Mouse (Mus musculus) CH12.LX (cell line): ENCODE measurements around the gene Prickle4. TPM values are rescaled to one million over a fixed set of nuclear protein-coding genes. Genes with fewer than 3 reads are reported as not detected.

Experiments used
- DNase-seq: peaks from one replicate; pipeline ENCODE4 v3.0.0-alpha.2; 2013; ENCODE audit errors: extremely low read depth
- H3K27ac ChIP-seq: 2 replicates; pipeline ENCODE4 v1.5.1; 2012; ENCODE audit warnings: low read depth, mild to moderate bottlenecking, control low read depth, moderate library complexity; ENCODE audit not compliant: insufficient read depth
- H3K27me3 ChIP-seq: replicated peaks from 2 replicates; pipeline ENCODE3; 2012; ENCODE audit warnings: inconsistent platforms
- H3K36me3 ChIP-seq, 2 experiments: replicated peaks in 1 of 2; 2 replicates each; pipeline versions ENCODE3 to v1.6.1; 2012; ENCODE audit warnings: inconsistent platforms in 1 of 2, low read length in 1 of 2, mild to moderate bottlenecking in 1 of 2, mixed read lengths in 1 of 2, moderate library complexity in 1 of 2; ENCODE audit not compliant: control insufficient read depth in 1 of 2, insufficient read depth in 1 of 2
- H3K4me1 ChIP-seq, 2 experiments: 2 replicates each; pipeline ENCODE4 v1.6.1; 2012; ENCODE audit warnings: inconsistent platforms in 1 of 2, moderate library complexity in 1 of 2; ENCODE audit not compliant: insufficient read depth in 2 of 2, control insufficient read depth in 1 of 2
- H3K4me2 ChIP-seq: 2 replicates; pipeline ENCODE4 v1.6.1; 2012; ENCODE audit warnings: low read depth, mild to moderate bottlenecking, control low read depth; ENCODE audit not compliant: poor library complexity, insufficient read depth, severe bottlenecking
- H3K4me3 ChIP-seq, 3 experiments: fragments of 150-350 bp in 1 of 3; sonication (generic) in 1 of 3; replicated peaks in 1 of 3; 2 replicates each; pipeline versions ENCODE3 to v1.5.1; 2011 to 2012; ENCODE audit warnings: low read depth in 2 of 3, low read length in 2 of 3, mild to moderate bottlenecking in 2 of 3, moderate library complexity in 2 of 3, control low read depth in 1 of 3, improper control_type of control experiment in 1 of 3, inconsistent platforms in 1 of 3, mixed read lengths in 1 of 3; ENCODE audit not compliant: poor library complexity in 1 of 3
- H3K79me2 ChIP-seq: replicated peaks from 2 replicates; pipeline ENCODE4 v1.6.1; 2012; ENCODE audit warnings: mild to moderate bottlenecking, moderate library complexity; ENCODE audit not compliant: control insufficient read depth, poor library complexity, insufficient read depth, severe bottlenecking; ENCODE audit errors: extremely low read depth
- H3K9ac ChIP-seq: 2 replicates; pipeline ENCODE4 v1.6.1; 2012; ENCODE audit warnings: low read depth, mild to moderate bottlenecking, control low read depth, moderate library complexity; ENCODE audit not compliant: insufficient read depth
- H3K9me3 ChIP-seq: replicated peaks from 2 replicates; pipeline ENCODE3; 2012; ENCODE audit warnings: low read length, inconsistent platforms, mixed read lengths
- BHLHE40 ChIP-seq: IDR thresholded peaks from 2 replicates; pipeline ENCODE4 v1.6.1; 2011; ENCODE audit warnings: mild to moderate bottlenecking, low read depth, low read length, improper control_type of control experiment
- CHD1 ChIP-seq: IDR thresholded peaks from 2 replicates; pipeline ENCODE4 v1.6.1; 2012; ENCODE audit warnings: low read depth, low read length, improper control_type of control experiment, inconsistent platforms
- ETS1 ChIP-seq: conservative IDR thresholded peaks from 2 replicates; pipeline ENCODE4 v1.6.1; 2012; ENCODE audit warnings: low read depth, mild to moderate bottlenecking, inconsistent platforms, low read length, improper control_type of control experiment, moderate library complexity
- GABPA ChIP-seq: IDR thresholded peaks from 2 replicates; pipeline ENCODE4 v1.6.1; 2012; ENCODE audit warnings: low read depth, low read length, improper control_type of control experiment, inconsistent platforms; ENCODE audit not compliant: insufficient replicate concordance
- IRF4 ChIP-seq: IDR thresholded peaks from 2 replicates; pipeline ENCODE4 v1.6.1; 2014; ENCODE audit warnings: low read depth, mild to moderate bottlenecking, inconsistent platforms, low read length, improper control_type of control experiment
- JUN ChIP-seq: IDR thresholded peaks from 2 replicates; pipeline ENCODE4 v1.6.1; 2011; ENCODE audit warnings: low read depth, mild to moderate bottlenecking, low read length, improper control_type of control experiment, moderate library complexity; ENCODE audit not compliant: insufficient read depth
- JUND ChIP-seq: conservative IDR thresholded peaks from 2 replicates; pipeline ENCODE4 v1.6.1; 2011; ENCODE audit warnings: low read depth, low read length, improper control_type of control experiment
- KAT2A ChIP-seq: IDR thresholded peaks from 2 replicates; pipeline ENCODE4 v1.6.1; 2012; ENCODE audit warnings: low read length, improper control_type of control experiment, inconsistent platforms; ENCODE audit not compliant: insufficient replicate concordance
- MAFK ChIP-seq: IDR thresholded peaks from 2 replicates; pipeline ENCODE4 v1.6.1; 2011; ENCODE audit warnings: low read length, improper control_type of control experiment; ENCODE audit not compliant: insufficient replicate concordance
- MAZ ChIP-seq: IDR thresholded peaks from 2 replicates; pipeline ENCODE4 v1.6.1; 2012; ENCODE audit warnings: low read depth, mild to moderate bottlenecking, inconsistent platforms, low read length, improper control_type of control experiment, moderate library complexity
- MEF2A ChIP-seq: IDR thresholded peaks from 2 replicates; pipeline ENCODE4 v1.6.1; 2014; ENCODE audit warnings: low read depth, mild to moderate bottlenecking, inconsistent platforms, low read length, improper control_type of control experiment, borderline replicate concordance
- MXI1 ChIP-seq: IDR thresholded peaks from 2 replicates; pipeline ENCODE4 v1.6.1; 2011; ENCODE audit warnings: mild to moderate bottlenecking, low read depth, low read length, improper control_type of control experiment
- MYC ChIP-seq: IDR thresholded peaks from 2 replicates; pipeline ENCODE4 v1.6.1; 2011; ENCODE audit warnings: low read depth, mild to moderate bottlenecking, improper control_type of control experiment, low read length
- NRF1 ChIP-seq: IDR thresholded peaks from 2 replicates; pipeline ENCODE4 v1.6.1; 2014; ENCODE audit warnings: low read depth, mild to moderate bottlenecking, inconsistent platforms, low read length, improper control_type of control experiment, moderate library complexity
- PAX5 ChIP-seq: IDR thresholded peaks from 2 replicates; pipeline ENCODE4 v1.6.1; 2012; ENCODE audit warnings: low read length, inconsistent platforms, mixed read lengths
- POLR2A ChIP-seq: IDR thresholded peaks from 2 replicates; pipeline ENCODE4 v1.6.1; 2011; ENCODE audit warnings: low read depth, mild to moderate bottlenecking, improper control_type of control experiment, low read length
- POLR2AphosphoS2 ChIP-seq: IDR thresholded peaks from 2 replicates; pipeline ENCODE4 v1.6.1; 2011; ENCODE audit warnings: low read depth, low read length, improper control_type of control experiment
- RCOR1 ChIP-seq: conservative IDR thresholded peaks from 2 replicates; pipeline ENCODE4 v1.6.1; 2012; ENCODE audit warnings: low read depth, mild to moderate bottlenecking, inconsistent platforms, low read length, improper control_type of control experiment
- SMC3 ChIP-seq: IDR thresholded peaks from 2 replicates; pipeline ENCODE4 v1.6.1; 2011; ENCODE audit warnings: low read depth, low read length, improper control_type of control experiment
- TBP ChIP-seq: conservative IDR thresholded peaks from 2 replicates; pipeline ENCODE4 v1.6.1; 2011; ENCODE audit warnings: low read depth, low read length, improper control_type of control experiment
- UBTF ChIP-seq: IDR thresholded peaks from 2 replicates; pipeline ENCODE4 v1.6.1; 2012; ENCODE audit warnings: low read depth, mild to moderate bottlenecking, inconsistent platforms, low read length, improper control_type of control experiment, moderate library complexity
- USF1 ChIP-seq: IDR thresholded peaks from 2 replicates; pipeline ENCODE4 v1.6.1; 2014; ENCODE audit warnings: low read depth, mild to moderate bottlenecking, inconsistent platforms, low read length, improper control_type of control experiment
- USF2 ChIP-seq: conservative IDR thresholded peaks from 2 replicates; pipeline ENCODE4 v1.6.1; 2011; ENCODE audit warnings: low read depth, low read length, improper control_type of control experiment
- dilution Hi-C: fragments of 300-500 bp; cut with MboI; formaldehyde crosslinking; loops from 2 replicates; pipeline ENCODE4 v1.14.3; 2020; ENCODE audit warnings: low sequenced_read_pairs; ENCODE audit not compliant: extremely low pct_unique_long_range_greater_than_20kb, extremely low pct_ligation_motif_present
- in situ Hi-C: fragments of 300-500 bp; cut with MboI; formaldehyde crosslinking; loops from 3 replicates; pipeline ENCODE4 v1.14.3; 2019; ENCODE audit warnings: low sequenced_read_pairs, low pct_ligation_motif_present, low pct_unique_long_range_greater_than_20kb, mixed read lengths
- polyA plus RNA-seq: library from polyadenylated mRNA; unstranded; fragments of >175 nt; gene quantifications from 2 replicates; pipeline ENCODE4 v1.2.1, GENCODE M21; 2012; ENCODE audit warnings: low read depth; ENCODE audit not compliant: insufficient read length
- total RNA-seq, 2 experiments: library from RNA; depleted of rRNA; stranded (reverse); fragments of 300-350 nt in 1 of 2; fragments of >200 nt in 1 of 2; gene quantifications; 2 replicates each; pipeline ENCODE4 v1.2.3; 2012 to 2014

Gene Prickle4
- total and polyA plus RNA-seq, 3 experiments = 0.29 to 0.30 TPM; not detected in 1

GRCm38 (mm10) chr17:47702548-47703345 lies 8.2 kb upstream of the Prickle4 start:
- no peak overlapping the region for H3K27ac ChIP-seq
- peaks cover 16% of the 10 kb centered on the region for H3K27me3 ChIP-seq
- dilution Hi-C loops (no loop called here), in situ Hi-C loops (no loop called here)
- TF ChIP-seq MEF2A (no peak), KAT2A (no peak), ETS1 (no peak), MAZ (no peak), RCOR1 (no peak), USF1 (no peak), USF2 (no peak), PAX5 (no peak), JUN (no peak), NRF1 (no peak), SMC3 (no peak), JUND (no peak), POLR2A (no peak), IRF4 (no peak), MXI1 (no peak), TBP (no peak), CHD1 (no peak)
- no peak overlapping the region for H3K4me3 ChIP-seq
- no peak overlapping the region for H3K9ac ChIP-seq
- no peak overlapping the region for H3K4me2 ChIP-seq
- H3K4me1 ChIP-seq = no peaks in the 10 kb centered on the region
- H3K79me2 ChIP-seq = no peaks in the 10 kb centered on the region
- peaks cover 2 to 15% of the 10 kb centered on the region in 2 experiments for H3K36me3 ChIP-seq
- no peak for DNase-seq
- no peaks in the 10 kb centered on the region for H3K9me3 ChIP-seq

GRCm38 (mm10) chr17:47701793-47702192 lies 7.3 kb upstream of the Prickle4 start:
- no peak overlapping the region for H3K4me2 ChIP-seq
- no peaks in the 10 kb centered on the region for H3K4me1 ChIP-seq
- peaks cover 21% of the 10 kb centered on the region for H3K27me3 ChIP-seq
- H3K4me3 ChIP-seq = no peak overlapping the region
- dilution Hi-C loops = no loop called here
- H3K27ac ChIP-seq = no peak overlapping the region
- H3K36me3 ChIP-seq = peaks cover 2 to 15% of the 10 kb centered on the region in 2 experiments
- H3K79me2 ChIP-seq = no peaks in the 10 kb centered on the region
- no peaks in the 10 kb centered on the region for H3K9me3 ChIP-seq
- no peak overlapping the region for H3K9ac ChIP-seq
- in situ Hi-C loops = no loop called here
- DNase-seq = no peak
- TF ChIP-seq MYC = no peak
- no peak for TF ChIP-seq USF1
- TF ChIP-seq JUN = no peak
- TF ChIP-seq PAX5 = no peak
- TF ChIP-seq BHLHE40 = no peak
- no peak for TF ChIP-seq UBTF
- no peak for TF ChIP-seq TBP
- no peak for TF ChIP-seq MAFK
- TF ChIP-seq KAT2A = no peak
- no peak for TF ChIP-seq MAZ
- no peak for TF ChIP-seq SMC3
- no peak for TF ChIP-seq POLR2AphosphoS2
- no peak for TF ChIP-seq RCOR1
- TF ChIP-seq GABPA = no peak
- TF ChIP-seq POLR2A = no peak
